Mouse (Mus musculus): ENCODE measurements around the gene Rhbdd3. TPM values are rescaled to one million over a fixed set of nuclear protein-coding genes. Genes with fewer than 3 reads are reported as not detected.

Rhbdd3 gene
- total and polyA plus RNA-seq, 3 experiments = 9.7 to 37.2 (median 21.1) TPM

DNA sequence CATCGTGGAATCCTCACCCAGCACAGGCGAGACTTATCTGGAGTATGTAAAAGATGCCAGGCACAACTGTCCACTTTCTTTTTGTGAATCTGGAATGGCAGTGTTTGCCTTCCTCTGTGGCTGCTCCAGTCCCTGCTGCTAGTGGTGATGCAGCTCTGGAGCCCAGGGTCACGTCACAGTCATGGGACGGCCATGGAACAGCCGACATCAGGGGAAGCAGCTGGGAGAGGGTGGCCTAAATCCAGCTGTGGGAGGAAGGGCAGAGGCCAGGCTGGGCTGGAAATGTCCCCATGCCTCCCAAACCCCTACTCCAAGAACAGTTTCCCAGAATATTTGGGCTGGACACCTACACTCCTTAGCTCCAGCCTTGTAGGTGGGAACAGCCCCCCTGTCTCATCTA, 42.5 kb downstream of the Rhbdd3 start:
- TF ChIP-seq GATA1 (IDR thresholded peaks at IDR 0.05; ENCODE audit: borderline replicate concordance, low read length) (no peak), TAL1 (conservative IDR thresholded peaks at IDR 0.05; ENCODE audit: low read depth, low read length) (no peak), POLR2AphosphoS5 (IDR thresholded peaks at IDR 0.05; ENCODE audit: insufficient replicate concordance, low read depth, low read length) (no peak), CTCF (IDR thresholded peaks at IDR 0.05; ENCODE audit: low read depth, low read length) (no peak), GATA2 (IDR thresholded peaks at IDR 0.05; ENCODE audit: borderline replicate concordance, low read depth, low read length) (no peak)
- H3K4me1 ChIP-seq (ENCODE audit: insufficient read depth, low read depth, low read length) = no peaks in the 10 kb centered on the region
- no peaks in the 10 kb centered on the region for H3K36me3 ChIP-seq (replicated peaks)
- no peak overlapping the region for H3K4me3 ChIP-seq (ENCODE audit: low read depth, low read length)
- peaks cover 54% of the 10 kb centered on the region for H3K27me3 ChIP-seq (ENCODE audit: insufficient read depth, low read length)
- no peak for ATAC-seq (ENCODE audit: extremely low read depth, insufficient number of reproducible peaks, low FRiP score, poor library complexity, severe bottlenecking)
- H3K9me3 ChIP-seq (replicated peaks) = no peaks in the 10 kb centered on the region
- no peak for DNase-seq (ENCODE audit: low spot score)

DNA sequence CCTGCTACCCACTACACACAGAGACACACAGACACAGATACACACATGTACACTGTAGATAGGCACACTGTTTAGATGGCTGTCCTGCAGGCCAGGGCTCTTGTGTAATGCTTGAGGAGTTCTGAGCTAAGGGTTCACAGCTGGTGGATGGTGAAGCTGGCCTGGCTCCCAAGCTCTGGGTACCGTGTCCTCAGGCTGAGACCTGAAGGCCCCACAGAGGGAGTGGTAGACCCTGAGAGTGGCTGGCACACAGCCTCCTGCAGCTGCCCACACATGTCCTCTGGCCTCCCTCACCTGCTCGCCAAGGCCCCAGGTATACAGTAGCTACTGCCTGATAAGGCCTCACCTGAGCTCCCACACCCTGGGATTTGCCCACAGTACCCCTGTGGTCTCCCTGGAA, 43.2 kb downstream of the Rhbdd3 start:
- TF ChIP-seq CTCF (IDR thresholded peaks at IDR 0.05; ENCODE audit: low read depth, low read length) (no peak), POLR2AphosphoS5 (IDR thresholded peaks at IDR 0.05; ENCODE audit: insufficient replicate concordance, low read depth, low read length) (no peak), TAL1 (conservative IDR thresholded peaks at IDR 0.05; ENCODE audit: low read depth, low read length) (no peak), GATA1 (IDR thresholded peaks at IDR 0.05; ENCODE audit: borderline replicate concordance, low read length) (no peak), GATA2 (IDR thresholded peaks at IDR 0.05; ENCODE audit: borderline replicate concordance, low read depth, low read length) (no peak)
- ATAC-seq (ENCODE audit: extremely low read depth, insufficient number of reproducible peaks, low FRiP score, poor library complexity, severe bottlenecking) (no peak), DNase-seq (ENCODE audit: low spot score) (no peak)
- Histone ChIP-seq H3K36me3 (replicated peaks) (no peaks in the 10 kb centered on the region), H3K4me1 (ENCODE audit: insufficient read depth, low read depth, low read length) (no peaks in the 10 kb centered on the region), H3K27me3 (ENCODE audit: insufficient read depth, low read length) (peaks cover 53% of the 10 kb centered on the region), H3K4me3 (ENCODE audit: low read depth, low read length) (no peak overlapping the region), H3K9me3 (replicated peaks) (no peaks in the 10 kb centered on the region)

DNA sequence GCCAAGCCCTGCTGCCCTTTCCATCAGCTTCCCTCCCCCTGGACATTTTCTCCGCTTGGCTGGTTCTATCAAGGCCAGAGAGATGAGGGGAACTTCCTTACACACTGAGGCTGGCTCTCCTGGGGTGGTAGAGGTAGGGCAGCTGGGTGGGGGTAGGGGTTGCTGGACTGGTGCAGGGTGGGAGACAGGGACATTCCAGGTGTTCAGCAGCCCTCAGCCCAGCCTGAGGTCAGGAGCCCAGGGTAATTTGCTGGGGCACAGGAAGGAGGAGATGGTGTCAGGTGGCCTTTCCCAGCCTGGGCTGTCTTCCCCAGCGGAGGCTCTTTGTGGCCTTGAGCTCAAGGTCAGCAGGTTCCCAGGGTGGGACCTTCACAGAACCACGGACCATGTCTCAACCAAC, 46.9 kb downstream of the Rhbdd3 start:
- no peaks in the 10 kb centered on the region for H3K36me3 ChIP-seq (replicated peaks)
- H3K27me3 ChIP-seq (ENCODE audit: insufficient read depth, low read length) = peaks cover 44% of the 10 kb centered on the region
- TF ChIP-seq CTCF (IDR thresholded peaks at IDR 0.05; ENCODE audit: low read depth, low read length) (no peak), GATA2 (IDR thresholded peaks at IDR 0.05; ENCODE audit: borderline replicate concordance, low read depth, low read length) (no peak), TAL1 (conservative IDR thresholded peaks at IDR 0.05; ENCODE audit: low read depth, low read length) (no peak), GATA1 (IDR thresholded peaks at IDR 0.05; ENCODE audit: borderline replicate concordance, low read length) (no peak), POLR2AphosphoS5 (IDR thresholded peaks at IDR 0.05; ENCODE audit: insufficient replicate concordance, low read depth, low read length) (no peak)
- no peaks in the 10 kb centered on the region for H3K4me1 ChIP-seq (ENCODE audit: insufficient read depth, low read depth, low read length)
- no peak for ATAC-seq (ENCODE audit: extremely low read depth, insufficient number of reproducible peaks, low FRiP score, poor library complexity, severe bottlenecking)
- H3K9me3 ChIP-seq (replicated peaks) = no peaks in the 10 kb centered on the region
- no peak overlapping the region for H3K4me3 ChIP-seq (ENCODE audit: low read depth, low read length)
- DNase-seq (ENCODE audit: low spot score) = no peak

DNA sequence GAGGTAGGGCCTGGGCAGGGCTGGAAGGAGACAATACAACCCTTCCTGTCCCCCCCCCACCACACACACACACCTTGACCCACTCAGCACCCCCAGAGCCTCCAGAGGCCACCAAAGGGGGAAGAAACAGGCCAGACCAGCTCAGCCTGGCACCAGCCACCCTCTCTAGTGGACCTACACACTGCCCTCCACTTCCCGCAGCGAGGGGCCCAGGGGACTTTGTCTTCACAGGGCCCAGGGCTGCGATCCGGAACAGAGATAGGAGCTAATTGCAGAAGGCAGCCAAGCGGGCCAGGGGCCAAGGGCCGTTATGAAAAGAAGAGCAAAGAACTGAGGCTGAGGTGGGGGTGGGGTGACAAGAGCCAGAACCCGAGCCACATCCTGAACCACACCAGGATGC, 50.5 kb downstream of the Rhbdd3 start:
- no peak for ATAC-seq (ENCODE audit: extremely low read depth, insufficient number of reproducible peaks, low FRiP score, poor library complexity, severe bottlenecking)
- no peaks in the 10 kb centered on the region for H3K36me3 ChIP-seq (replicated peaks)
- TF ChIP-seq TAL1 (conservative IDR thresholded peaks at IDR 0.05; ENCODE audit: low read depth, low read length) = no peak
- no peak for TF ChIP-seq POLR2AphosphoS5 (IDR thresholded peaks at IDR 0.05; ENCODE audit: insufficient replicate concordance, low read depth, low read length)
- no peak for TF ChIP-seq GATA2 (IDR thresholded peaks at IDR 0.05; ENCODE audit: borderline replicate concordance, low read depth, low read length)
- no peak for TF ChIP-seq GATA1 (IDR thresholded peaks at IDR 0.05; ENCODE audit: borderline replicate concordance, low read length)
- no peak for TF ChIP-seq CTCF (IDR thresholded peaks at IDR 0.05; ENCODE audit: low read depth, low read length)
- H3K4me3 ChIP-seq (ENCODE audit: low read depth, low read length) = no peak overlapping the region
- no peak for DNase-seq (ENCODE audit: low spot score)
- peaks cover 40% of the 10 kb centered on the region for H3K27me3 ChIP-seq (ENCODE audit: insufficient read depth, low read length)
- H3K9me3 ChIP-seq (replicated peaks) = no peaks in the 10 kb centered on the region
- H3K4me1 ChIP-seq (ENCODE audit: insufficient read depth, low read depth, low read length) = no peaks in the 10 kb centered on the region

DNA sequence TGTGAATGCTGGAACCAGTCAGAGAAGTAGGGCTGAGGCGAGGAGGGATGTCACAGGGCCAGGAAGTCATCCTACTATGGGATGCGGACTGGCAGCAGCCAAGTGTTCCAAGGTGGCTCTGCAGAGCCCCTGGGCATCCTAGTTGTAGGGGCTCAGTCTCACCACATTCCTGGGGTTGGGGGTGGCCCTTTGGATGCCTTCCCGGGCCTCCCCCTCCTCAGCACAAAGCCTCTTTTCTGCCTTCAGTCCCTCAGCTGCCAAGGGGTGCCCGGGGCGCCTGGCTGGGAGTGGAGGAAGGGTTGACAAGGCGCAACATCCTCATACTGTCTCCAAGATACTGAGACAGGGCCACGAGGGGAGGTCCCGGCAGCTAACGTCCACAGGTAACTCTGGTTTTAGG, 51.2 kb downstream of the Rhbdd3 start:
- Histone ChIP-seq H3K9me3 (replicated peaks) (no peaks in the 10 kb centered on the region), H3K36me3 (replicated peaks) (no peaks in the 10 kb centered on the region), H3K4me3 (ENCODE audit: low read depth, low read length) (no peak overlapping the region), H3K27me3 (ENCODE audit: insufficient read depth, low read length) (peaks cover 43% of the 10 kb centered on the region), H3K4me1 (ENCODE audit: insufficient read depth, low read depth, low read length) (no peaks in the 10 kb centered on the region)
- TF ChIP-seq CTCF (IDR thresholded peaks at IDR 0.05; ENCODE audit: low read depth, low read length) (no peak), GATA2 (IDR thresholded peaks at IDR 0.05; ENCODE audit: borderline replicate concordance, low read depth, low read length) (no peak), TAL1 (conservative IDR thresholded peaks at IDR 0.05; ENCODE audit: low read depth, low read length) (no peak), GATA1 (IDR thresholded peaks at IDR 0.05; ENCODE audit: borderline replicate concordance, low read length) (no peak), POLR2AphosphoS5 (IDR thresholded peaks at IDR 0.05; ENCODE audit: insufficient replicate concordance, low read depth, low read length) (no peak)
- DNase-seq (ENCODE audit: low spot score) (no peak), ATAC-seq (ENCODE audit: extremely low read depth, insufficient number of reproducible peaks, low FRiP score, poor library complexity, severe bottlenecking) (no peak)

DNA sequence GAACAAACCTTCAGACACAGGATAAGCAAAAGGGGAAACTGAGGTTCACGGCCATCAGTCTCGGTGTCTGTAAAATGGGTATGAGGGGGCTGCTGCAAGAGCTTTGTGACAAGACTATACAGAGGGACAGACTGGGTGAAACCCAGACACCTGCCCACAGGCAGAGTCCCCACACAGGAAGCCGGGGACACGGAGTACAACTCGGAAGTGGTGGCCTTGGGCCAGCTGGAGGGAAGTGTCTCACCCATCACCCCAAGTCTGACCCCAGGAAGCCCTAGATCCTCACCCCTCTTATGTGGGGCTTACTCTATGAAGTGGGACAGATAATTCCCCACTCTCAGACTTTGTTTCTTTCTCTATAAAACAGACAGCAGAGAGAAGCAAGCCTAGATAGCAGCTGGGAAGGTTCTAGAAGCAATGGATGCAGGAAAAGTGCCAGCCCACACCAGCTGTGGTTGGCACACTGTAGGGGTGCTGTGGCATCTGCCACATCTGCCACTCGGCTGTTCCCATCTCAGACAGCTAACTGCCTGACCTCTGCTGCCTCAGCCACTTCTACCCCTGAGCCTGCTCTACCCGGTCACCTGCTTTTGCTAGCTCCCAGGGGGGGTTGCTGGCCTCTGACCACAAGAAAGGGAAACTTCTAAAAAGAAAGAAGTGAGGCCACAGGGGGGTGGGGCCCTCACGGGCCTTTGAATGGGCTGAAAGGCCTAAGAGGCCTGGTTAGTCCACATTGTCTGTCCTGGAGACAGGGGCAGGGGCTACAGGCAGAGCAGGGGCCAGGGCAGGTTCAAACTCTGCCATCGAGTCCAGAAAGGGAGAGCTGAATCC, 51.9 kb downstream of the Rhbdd3 start:
- H3K27me3 ChIP-seq (ENCODE audit: insufficient read depth, low read length) = peaks cover 46% of the 10 kb centered on the region
- no peaks in the 10 kb centered on the region for H3K9me3 ChIP-seq (replicated peaks)
- DNase-seq (ENCODE audit: low spot score) = no peak
- no peaks in the 10 kb centered on the region for H3K36me3 ChIP-seq (replicated peaks)
- no peak overlapping the region for H3K4me3 ChIP-seq (ENCODE audit: low read depth, low read length)
- TF ChIP-seq GATA2 (IDR thresholded peaks at IDR 0.05; ENCODE audit: borderline replicate concordance, low read depth, low read length) (no peak), CTCF (IDR thresholded peaks at IDR 0.05; ENCODE audit: low read depth, low read length) (no peak), TAL1 (conservative IDR thresholded peaks at IDR 0.05; ENCODE audit: low read depth, low read length) (no peak)
- H3K4me1 ChIP-seq (ENCODE audit: insufficient read depth, low read depth, low read length) = no peaks in the 10 kb centered on the region
- no peak for ATAC-seq (ENCODE audit: extremely low read depth, insufficient number of reproducible peaks, low FRiP score, poor library complexity, severe bottlenecking)
